Mouse (Mus musculus) megakaryocyte-erythroid progenitor cell, adult 5-6 weeks (primary cell): Measurements from ENCODE around the gene Mprip. TPM values are rescaled to one million over a fixed set of nuclear protein-coding genes. Genes with fewer than 3 reads are reported as not detected.
A peak's percentile ranks its signal among the peaks of the same experiment; 100 is the strongest.

Source experiments
- ATAC-seq: replicated peaks from 2 replicates; pipeline ENCODE4 v1.8.0; 2016; ENCODE audit warnings: mild to moderate bottlenecking, inconsistent platforms; ENCODE audit not compliant: severe bottlenecking, poor library complexity, low FRiP score, low TSS enrichment
- total RNA-seq, 2 experiments: library from RNA; stranded (forward) in 1 of 2; stranded (reverse) in 1 of 2; fragments of 200-1000, 215-1000 nt in 1 of 2; fragments of >200 nt in 1 of 2; fragmentation: Nextera tagmentation in 1 of 2; gene quantifications; 2 replicates each; pipeline ENCODE4 v1.2.3; 2014 to 2017

Mprip gene
- total RNA-seq, 2 experiments from 2014 or later, result 53.1 to 71.1 TPM

DNA sequence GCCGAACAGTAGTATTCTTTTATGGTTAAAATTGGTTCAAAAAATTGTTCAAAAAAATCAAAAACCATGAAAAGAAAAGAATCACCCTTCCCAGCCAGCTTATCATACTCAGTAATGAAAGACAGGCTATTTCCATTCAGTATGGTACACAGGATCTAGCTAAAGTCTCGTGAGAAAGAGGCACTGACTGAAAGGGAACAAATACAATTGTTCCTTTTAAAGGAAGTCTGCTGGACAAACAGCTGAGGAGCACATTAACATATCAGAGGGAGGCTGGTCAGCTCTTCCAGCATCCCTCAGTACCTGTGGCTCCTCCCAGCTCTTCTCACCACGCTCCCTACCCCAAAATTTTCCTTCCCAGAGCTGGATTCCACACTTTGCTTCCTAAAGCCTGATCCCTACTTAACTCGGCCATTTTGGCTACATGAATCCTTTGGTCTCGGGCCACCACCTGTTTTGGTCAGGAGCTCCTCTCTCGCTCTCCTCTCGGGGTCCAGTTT, 121.0 kb downstream of the Mprip start:
- ATAC-seq, result no peak

DNA sequence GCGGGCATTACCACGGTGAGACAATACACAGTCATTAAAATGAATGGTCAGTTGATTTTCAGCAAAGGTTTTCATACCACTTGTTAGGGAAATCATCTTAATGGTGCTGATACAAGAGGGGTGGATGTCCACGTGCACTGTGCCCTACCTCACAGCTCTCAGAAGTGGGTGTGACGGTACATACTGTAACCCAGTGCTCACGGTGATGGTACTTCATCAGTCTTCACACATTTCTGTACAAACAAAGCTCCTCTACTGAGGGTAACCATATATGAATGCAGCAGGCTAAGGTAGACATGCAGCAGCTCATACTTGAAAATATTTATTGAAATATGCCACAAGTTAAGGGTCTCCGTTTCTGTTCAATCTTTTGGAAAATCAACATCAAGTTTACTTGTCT, 122.5 kb downstream of the Mprip start:
- no peak for ATAC-seq

DNA sequence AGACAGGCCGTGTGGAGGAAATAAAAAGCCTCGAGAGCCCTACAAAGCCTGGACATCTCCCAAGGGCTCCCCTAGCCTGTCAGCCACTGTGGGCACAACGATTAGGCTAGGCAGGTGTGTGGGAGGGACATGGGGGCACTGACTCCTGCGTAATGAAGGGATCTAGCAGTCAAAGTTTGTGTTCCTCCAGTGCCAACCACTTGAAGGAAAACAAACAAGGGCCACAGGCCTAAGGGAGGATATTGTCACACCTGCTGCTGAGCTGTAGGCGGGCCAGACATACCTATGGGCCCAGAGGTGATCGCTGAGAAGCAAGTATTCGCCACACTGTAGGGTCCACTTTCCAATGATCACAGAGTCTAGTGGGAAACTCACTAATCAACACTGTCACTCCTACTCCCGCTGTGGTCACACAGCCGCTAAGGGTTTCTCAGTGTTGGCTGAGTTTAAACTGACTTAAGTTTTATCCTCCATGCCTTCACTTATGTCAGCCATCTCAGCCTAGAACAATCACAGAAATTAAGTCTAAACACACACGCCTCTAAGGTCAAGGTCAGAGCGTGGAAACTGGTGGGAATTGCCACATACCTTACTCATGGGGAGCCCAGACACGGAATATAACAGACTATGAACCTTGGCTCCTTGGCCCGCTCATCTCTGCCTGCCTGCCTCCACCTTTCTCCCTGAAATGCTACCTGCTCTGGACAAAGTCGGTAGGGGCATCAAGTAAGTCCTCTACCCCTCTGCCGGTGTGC, 125.5 kb downstream of the Mprip start:
- no peak for ATAC-seq

DNA sequence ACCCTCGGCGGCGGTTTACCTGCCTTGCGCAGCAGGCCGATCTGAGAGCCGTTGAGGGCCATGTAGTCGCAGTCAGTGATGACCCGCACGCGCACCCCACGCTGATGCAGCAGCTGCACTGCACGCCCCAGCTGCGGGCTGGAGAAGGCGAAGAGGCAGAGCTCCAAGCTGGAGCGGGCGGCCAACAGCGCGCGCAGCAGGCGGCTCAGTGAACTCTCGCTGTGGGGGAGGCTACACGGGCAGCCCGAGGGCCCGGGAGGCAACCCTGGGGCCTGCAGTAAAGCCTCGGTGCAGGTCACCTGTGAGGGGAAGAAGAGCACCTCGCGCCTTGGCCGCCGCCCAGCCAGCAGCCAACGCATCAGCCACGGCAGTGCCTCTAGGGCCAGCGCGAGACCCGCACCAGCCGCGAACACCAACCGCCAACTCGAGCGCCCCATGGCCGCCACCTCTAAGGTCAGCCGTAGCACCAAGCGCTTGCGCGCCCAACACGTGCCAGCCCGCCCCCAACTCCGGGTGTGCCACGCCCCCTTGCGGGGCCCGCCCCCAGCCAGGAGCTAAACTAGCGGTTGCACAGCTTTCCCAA, 126.2 kb downstream of the Mprip start, which contains the start of gene Pld6:
TSS of gene Pld6 (minus strand) at position 447 of the 583 bp plus-strand sequence.
- ATAC-seq, result peak; percentile 82

DNA sequence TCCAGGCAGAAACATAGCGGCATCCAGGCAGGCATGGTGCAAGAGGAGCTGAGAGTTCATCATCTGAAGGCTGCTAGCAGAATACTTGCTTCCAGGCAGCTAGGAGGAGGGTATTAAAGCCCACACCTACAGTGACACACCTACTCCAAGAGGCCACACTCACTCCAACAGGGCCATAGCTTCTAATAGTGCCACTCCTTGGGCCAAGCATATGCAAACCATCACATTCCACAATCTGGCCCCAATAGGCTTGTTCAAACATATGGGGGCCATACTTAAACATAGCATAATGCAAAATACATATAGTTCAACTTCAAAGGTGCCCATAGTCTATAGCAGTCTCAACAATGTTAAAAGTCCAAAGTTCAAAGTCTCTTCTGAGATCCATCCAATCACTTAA, 128.2 kb downstream of the Mprip start:
- no peak for ATAC-seq

DNA sequence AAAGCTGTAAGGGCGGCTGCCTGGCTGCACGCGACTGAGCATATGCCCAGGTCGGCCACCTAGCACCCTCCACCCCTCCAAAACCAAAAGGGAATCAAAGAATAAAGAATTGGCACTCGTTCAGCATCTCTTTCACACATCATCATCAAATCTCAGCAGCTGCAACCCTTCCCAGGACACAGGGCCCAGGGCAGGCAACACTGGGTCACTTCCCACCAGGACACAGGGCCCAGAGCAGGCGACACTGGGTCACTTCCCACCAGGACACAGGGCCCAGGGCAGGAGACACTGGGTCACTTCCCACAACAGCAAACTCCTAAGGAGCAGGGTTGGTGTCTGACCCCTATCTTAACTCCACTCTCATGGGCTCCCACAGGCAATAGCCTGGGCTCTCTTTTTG, 132.3 kb downstream of the Mprip start:
- no peak for ATAC-seq

DNA sequence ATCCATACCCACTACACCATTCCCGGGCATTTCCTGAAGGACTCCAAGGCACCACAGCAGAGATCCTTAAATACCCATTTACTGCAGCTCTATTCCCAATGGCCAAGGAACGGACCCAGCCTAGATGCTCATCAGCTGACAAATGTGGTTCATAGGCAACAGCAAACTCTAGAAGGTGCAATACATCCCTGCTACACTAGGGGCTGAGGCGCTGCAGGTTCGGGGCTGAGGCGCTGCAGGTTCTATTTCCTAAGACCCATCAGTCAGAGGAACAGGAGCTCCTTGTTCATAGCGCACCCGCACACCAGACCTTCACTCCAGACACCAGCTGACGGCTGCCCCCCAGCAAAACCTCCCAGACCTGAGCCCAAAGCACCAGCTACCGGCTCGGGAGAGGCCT, 139.3 kb downstream of the Mprip start:
- 0 out of 2 replicates have a peak, but pooled peaks have one; percentile 41 for ATAC-seq

DNA sequence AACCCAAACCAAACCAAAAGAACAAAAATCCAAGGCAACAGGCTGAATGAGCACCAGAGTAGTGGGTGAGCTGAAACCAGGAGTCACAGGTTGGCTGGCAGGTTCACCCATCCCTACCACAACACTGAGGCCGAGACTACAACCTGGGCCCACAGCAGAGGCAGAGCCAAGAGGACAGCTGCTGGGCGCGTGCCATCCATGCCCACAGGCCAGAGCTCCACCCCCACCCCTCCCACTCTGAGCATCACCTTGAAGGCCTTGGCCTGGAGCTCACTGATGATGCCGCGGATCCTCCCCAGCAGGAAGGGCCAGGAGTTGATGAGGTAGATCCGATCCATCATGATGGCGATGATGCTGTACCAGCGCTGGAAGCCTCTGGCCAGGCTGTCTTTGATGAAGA, 140.8 kb downstream of the Mprip start:
- no peak for ATAC-seq

DNA sequence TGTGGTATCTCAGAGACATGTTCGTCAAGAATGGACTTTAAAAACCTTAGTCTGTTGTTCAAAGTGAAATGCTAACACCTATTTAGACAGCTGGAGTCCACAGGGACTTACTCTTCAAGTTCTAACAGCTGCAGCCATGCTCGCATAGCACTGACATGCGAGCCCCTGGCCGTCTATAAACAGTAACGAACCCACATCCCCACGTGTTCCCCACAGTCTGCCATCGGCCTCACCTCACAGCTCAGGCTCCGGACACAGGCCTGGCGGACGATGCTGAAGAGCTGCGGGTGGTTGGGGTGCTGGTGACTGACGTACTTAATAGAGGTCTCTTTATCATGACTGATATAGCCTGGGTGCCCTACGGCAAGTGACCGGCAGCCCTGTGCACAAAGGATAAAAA, 142.4 kb downstream of the Mprip start:
- ATAC-seq, result no peak

DNA sequence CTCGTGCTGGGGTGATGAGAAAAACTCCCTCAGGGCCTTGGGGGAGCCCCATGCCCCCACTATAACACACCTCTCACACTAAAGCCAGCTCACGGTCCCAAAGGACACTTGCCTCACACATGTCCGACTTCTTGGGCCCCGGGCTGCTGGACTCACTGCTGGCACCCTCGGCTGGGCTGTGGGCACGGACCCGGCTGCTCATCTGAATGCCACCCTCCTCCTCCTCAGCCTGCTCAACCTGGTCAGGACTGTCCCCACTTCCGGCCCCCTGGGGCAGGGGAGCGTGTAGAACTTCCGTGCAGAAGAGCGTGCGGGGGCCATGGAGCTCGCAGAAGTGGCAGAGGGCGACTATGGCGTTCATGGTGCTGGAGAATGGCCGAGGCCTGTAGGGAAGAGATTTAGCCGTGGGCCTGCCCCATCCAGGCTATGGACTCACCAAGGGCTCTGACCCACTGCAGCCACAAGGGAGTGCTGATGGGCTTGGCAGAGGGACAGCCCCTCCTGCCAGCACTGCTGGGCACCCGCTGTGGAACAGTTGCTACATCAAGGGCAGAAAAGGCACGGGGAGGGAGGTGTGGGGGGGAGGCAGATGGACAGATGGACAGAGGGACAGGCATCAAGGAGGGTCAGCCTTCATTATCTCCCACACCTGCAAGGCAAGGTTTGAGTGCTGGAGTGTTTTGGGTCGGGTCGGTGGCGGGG, 143.5 kb downstream of the Mprip start:
- no peak for ATAC-seq

DNA sequence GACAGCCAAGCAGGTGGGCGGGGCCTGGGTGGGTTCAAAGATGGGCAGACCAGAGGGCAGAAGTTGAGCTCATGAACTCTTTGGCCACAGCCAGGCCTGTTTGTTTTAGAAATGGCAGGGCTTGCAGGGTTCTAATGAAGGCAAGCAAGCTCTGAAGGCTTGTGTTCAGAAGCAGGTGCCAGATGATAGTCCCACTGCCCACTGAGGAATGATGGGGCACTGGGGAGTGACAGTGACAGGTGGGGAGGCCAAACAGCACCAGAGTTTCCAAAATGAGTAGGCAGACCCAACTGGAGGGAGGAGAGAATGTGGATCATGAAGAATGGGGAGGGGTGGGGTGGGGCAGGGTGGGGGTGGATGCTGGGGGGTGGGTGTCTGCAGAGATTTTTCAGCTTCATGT, 144.2 kb downstream of the Mprip start:
- ATAC-seq, result no peak

DNA sequence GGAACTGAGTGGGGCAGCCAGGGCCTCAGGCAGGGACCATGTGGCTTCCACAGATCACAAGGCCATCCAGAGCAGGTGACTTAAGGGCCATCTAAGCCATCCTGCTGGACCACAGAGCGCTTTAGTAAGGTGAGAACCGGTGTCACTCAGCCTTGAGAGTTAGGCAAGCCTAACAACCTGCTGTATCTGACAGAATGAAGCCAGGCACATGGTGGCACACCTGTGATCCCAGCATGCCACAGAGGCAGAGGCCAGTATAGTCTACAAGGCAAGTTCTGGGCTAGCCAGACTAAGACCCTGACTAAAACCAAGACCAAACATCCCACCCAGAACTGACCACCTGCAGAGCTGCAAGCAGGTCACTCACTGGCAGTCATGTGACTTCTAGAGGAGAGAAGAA, 144.6 kb downstream of the Mprip start:
- no peak for ATAC-seq

DNA sequence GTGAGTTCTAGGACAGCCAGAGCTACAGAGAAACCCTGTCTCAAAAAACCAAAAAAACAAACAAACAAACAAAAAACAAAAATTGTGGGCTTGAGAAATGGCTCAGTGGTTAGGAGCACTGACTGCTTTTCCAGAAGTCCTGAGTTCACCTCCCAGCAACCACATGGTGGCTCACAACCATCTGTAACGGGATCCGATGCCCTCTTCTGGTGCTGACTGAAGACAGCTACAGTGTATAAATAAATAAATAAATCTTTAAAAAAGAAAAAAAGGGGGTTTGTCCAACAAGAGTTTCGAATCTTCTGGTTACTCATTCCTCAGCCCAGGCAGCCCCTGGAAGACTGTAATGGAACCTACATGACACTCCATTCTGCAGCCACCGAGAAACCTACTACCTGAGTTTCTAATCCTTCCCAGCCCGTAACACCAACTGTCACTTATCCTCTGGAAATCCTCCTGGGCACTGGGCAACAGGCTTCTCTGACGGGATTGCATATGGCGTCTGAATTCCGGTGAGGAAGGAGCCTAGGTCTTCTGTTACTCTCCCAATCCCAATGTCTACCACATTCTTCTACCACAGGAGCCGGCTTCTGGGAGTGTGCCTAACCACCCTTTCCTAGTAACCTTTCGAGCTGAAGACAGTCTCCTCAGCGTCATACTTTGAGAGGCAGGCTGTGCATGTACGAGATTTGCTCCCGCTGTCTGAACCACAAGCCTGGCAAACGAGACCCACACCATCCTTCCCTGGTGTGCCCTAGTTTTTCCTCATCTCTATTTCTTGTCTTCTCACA, 147.3 kb downstream of the Mprip start:
- no peak; the same call in 1 of the 2 replicates for ATAC-seq

DNA sequence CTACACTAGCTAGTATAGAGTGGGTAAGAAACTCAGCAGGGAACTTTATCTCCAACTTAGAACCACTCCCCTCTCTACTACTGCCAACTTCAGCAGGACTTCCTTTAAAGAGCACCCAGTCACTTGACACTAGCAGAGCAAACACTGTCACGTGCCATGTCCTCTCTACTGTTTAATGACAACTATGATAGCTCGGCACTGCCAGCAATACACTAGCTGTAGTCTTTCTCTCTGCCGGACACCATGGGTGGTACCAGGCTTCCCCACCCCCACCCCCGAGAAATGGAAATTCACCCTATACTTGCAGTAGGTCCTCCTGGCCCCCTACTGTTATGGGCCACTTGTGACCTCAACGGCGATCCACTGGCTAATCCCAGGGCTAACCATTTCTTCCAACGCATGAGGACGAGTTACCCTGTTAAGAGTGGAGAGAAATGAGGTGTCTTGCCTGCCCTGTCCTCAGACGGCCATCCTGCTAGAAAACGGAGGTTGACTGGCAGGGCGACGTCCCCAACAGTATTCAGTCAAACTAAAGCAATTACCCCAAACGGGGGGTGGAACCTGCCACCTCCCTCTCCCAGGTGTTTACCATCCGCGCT, 148.1 kb downstream of the Mprip start:
- ATAC-seq, result peak; percentile 83

DNA sequence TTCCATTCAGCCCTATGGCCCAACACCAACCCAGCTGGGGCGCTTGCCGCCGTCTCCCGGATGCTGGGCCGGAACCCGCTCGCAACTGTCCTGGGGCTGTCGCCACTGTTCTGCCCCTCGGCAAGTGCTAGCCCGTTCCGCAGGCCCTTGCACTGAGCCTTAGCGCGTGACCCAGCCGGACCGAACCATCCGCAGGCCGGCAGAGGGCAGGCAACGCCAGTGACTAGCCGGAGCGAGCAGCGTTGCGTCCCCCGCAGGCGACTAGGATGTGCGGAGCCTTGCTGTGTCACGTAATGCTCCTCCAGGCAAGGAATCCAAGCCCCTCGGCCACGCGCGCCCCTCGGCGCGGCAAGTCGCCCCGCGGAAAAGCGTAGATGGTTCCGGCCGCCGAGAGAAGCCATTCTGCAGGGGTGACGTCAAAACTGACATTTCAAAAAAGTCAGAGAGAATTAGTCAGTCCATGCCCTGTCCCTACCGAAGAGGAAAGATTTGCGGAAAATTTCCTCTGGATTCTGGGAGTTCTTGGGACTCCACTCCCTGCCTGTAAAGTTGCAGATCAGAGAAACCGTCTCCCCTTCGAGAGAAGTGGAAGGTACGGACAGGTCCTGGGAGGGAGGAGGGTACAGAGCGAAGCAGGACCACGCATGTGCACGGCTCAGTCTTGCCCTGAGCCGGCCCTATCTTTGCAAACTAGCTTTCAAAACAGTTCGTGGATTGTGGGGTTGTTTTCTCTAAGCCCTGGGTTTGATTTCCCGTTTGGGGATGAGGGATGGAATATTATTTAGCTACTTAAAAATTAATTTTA, 148.8 kb downstream of the Mprip start, which contains the start of gene Flcn:
TSS of gene Flcn (minus strand) at position 347 of the 805 bp plus-strand sequence.
- peak; percentile 84 for ATAC-seq

DNA sequence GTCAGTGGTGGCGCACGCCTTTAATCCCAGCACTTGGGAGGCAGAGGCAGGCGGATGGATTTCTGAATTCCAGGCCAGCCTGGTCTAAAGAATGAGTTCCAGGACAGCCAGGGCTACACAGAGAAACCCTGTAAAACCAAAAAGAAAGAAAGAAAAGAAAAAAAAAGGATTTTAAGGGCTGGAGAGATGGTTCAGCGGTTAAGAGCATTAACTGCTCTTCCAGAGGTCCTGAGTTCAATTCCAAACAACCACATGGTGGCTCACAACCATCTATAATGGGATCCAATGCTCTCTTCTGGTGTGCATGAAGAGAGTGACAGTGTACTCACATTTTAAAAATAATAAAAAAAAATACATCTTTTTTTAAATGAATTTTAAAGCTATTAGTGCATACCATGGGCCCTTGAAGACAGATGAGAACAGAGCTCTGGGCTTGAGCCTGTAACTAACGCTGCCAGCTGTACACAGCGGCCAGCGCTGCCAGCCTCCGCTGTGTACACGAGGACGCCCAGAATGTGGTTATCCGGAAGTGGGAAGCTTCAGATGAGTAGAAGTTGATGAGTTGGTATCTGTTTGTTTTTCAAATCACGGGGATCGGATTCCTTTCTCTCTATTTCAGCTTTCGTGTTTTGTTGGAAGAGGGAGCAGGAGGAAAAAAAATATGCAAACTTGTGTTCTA, 149.5 kb downstream of the Mprip start:
- no peak for ATAC-seq

DNA sequence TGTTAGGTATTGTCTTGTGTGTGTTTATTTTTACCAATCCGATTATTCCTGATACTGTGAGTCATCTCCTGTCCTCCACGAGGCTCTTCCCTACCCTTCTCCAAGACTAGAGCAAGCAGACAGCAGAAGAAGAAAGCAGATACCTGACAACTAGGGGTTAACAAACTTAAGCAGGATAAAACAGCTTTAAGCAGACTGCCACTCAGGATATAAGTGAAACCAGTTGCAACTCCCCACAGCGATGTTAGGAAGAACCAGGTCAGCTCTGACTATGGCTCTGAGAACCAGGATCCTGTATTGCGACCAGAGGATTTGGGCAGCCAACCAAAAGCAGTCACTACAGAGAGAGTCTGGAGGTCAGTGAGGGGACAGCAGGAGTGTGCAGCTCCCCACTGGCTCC, 150.1 kb downstream of the Mprip start:
- no peak for ATAC-seq

DNA sequence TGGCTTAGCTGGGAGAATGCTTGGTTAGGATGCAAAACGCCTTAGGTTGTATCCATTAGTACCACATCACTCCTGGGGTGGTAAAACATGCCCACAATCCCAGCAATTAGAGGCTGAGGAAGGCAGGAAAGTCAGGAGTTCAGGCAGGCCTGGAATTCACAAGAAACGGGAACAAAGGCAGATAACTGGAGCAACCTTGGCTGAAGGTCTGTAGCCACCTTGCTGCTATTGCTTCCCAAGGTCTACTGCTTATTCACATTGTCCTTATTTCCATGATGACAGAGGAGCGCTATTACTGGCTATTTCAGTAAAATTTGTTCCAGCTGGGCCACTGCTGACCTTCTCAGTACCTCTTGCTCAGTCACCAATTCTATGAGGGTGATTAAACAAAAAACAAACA, 152.2 kb downstream of the Mprip start:
- no peak for ATAC-seq
